Mouse (Mus musculus): ENCODE results near the gene Arid5b. TPM values are rescaled to one million over a fixed set of nuclear protein-coding genes. Genes with fewer than 3 reads are reported as not detected.

Gene Arid5b
- total RNA-seq, 2 experiments from 2014 or later: 24.1 to 24.8 TPM

- DNase-seq: no peak
Measured at GRCm38 (mm10) chr10:68048641-68049305, 229.8 kb downstream of the Arid5b start.

- no peak for DNase-seq
Measured at GRCm38 (mm10) chr10:68044864-68045263, 233.7 kb downstream of the Arid5b start.

GRCm38 (mm10) chr10:68043973-68044372, 234.6 kb downstream of the Arid5b start:
- DNase-seq: no peak

All from heart, postnatal 4 days (tissue).